Mouse (Mus musculus): ENCODE data around the gene Olfr459. TPM values are rescaled to one million over a fixed set of nuclear protein-coding genes. Genes with fewer than 3 reads are reported as not detected.

The Olfr459 gene
- polyA plus RNA-seq, 1 experiment from 2014 or later = not detected

DNA sequence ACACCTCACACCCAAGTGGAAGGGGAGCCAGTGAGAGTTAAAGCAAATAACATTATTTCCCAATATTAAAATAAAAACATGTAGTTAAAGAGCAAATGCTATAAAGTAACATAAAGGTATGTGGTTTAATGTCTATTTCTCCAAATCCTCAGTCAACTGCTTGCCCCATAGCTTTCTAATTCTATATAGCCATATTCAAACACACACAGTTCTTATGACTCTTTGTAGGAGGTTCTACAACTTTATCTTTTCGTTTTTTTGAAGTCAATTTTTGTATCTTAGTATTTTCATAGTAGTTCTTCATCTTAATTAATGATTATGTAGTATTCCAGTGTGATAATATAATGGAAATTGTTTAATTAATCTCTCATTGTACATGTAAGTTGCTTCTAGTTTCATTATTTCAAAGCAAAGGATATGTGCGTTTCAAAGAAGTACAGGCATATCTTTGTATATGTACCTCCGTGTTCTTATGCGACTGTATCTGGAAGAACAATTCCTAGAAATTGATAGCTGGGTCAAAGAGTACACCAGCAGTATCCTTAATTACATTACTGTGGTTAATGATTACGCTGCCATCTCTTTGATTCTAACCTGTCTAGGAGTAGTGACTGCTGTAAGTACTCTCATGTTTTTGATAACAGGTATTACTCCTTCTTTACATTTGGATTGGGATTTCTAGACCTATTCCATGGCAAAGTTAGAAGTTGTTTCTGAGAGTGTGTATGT is 30.1 kb downstream of the Olfr459 start:
- Histone ChIP-seq H3K27ac (no peak overlapping the region), H3K27me3 (no peaks in the 10 kb centered on the region), H3K4me2 (no peak overlapping the region), H3K36me3 (no peaks in the 10 kb centered on the region), H3K4me3 (replicated peaks) (no peak overlapping the region), H3K9ac (no peak overlapping the region), H3K9me3 (replicated peaks) (no peaks in the 10 kb centered on the region), H3K4me1 (no peaks in the 10 kb centered on the region)
- no peak for ATAC-seq (replicated peaks; ENCODE audit: low FRiP score)
- 76% methylated on average over 5 of the region's 5 CpGs for WGBS

- Histone ChIP-seq H3K9me3 (replicated peaks) (no peaks in the 10 kb centered on the region), H3K27ac (no peak overlapping the region), H3K4me2 (no peak overlapping the region), H3K4me1 (no peaks in the 10 kb centered on the region), H3K9ac (no peak overlapping the region), H3K4me3 (replicated peaks) (no peak overlapping the region), H3K36me3 (no peaks in the 10 kb centered on the region), H3K27me3 (no peaks in the 10 kb centered on the region)
- no peak for ATAC-seq (replicated peaks; ENCODE audit: low FRiP score)
Measured at GRCm38 (mm10) chr6:41741101-41741500, 33.9 kb downstream of the Olfr459 start.

GRCm38 (mm10) chr6:41734719-41735470 is 40.1 kb downstream of the Olfr459 start:
- Histone ChIP-seq H3K36me3 (no peaks in the 10 kb centered on the region), H3K9me3 (replicated peaks) (no peaks in the 10 kb centered on the region), H3K27me3 (no peaks in the 10 kb centered on the region), H3K27ac (no peak overlapping the region), H3K4me1 (no peaks in the 10 kb centered on the region), H3K4me2 (no peak overlapping the region), H3K9ac (no peak overlapping the region), H3K4me3 (replicated peaks) (no peak overlapping the region)
- no peak for ATAC-seq (replicated peaks; ENCODE audit: low FRiP score)
- WGBS = 89% methylated on average over 5 of the region's 5 CpGs

GRCm38 (mm10) chr6:41727989-41728609 is 46.9 kb downstream of the Olfr459 start:
- Histone ChIP-seq H3K27ac (no peak overlapping the region), H3K4me2 (no peak overlapping the region), H3K9me3 (replicated peaks) (no peaks in the 10 kb centered on the region), H3K27me3 (no peaks in the 10 kb centered on the region), H3K4me3 (replicated peaks) (no peak overlapping the region), H3K36me3 (no peaks in the 10 kb centered on the region), H3K9ac (no peak overlapping the region), H3K4me1 (no peaks in the 10 kb centered on the region)
- WGBS = 87% methylated on average over 1 of the region's 1 CpGs
- no peak for ATAC-seq (replicated peaks; ENCODE audit: low FRiP score)

DNA sequence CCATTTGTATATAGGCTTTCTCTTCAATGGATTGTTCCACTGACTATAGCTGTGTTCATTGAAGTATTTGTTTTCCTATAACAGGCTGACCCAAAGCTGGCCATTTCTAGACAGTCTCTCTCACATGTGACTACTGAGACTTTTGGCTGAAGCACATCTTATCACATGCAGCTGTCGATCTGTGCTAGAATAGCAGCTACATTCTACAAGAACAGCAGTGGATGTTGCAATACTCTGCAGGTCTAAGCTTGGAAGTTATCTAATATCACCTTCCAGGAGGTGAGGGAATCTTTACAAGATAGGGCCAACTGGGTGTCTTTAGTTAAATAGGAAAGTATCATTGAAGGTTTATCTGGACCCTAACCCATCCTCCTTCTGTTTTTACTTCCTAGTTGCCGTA is 53.5 kb downstream of the Olfr459 start:
- H3K4me1 ChIP-seq = no peaks in the 10 kb centered on the region
- 81% methylated on average over 2 of the region's 2 CpGs for WGBS
- no peak overlapping the region for H3K4me2 ChIP-seq
- no peak for ATAC-seq (replicated peaks; ENCODE audit: low FRiP score)
- no peaks in the 10 kb centered on the region for H3K27me3 ChIP-seq
- no peaks in the 10 kb centered on the region for H3K36me3 ChIP-seq
- no peak overlapping the region for H3K4me3 ChIP-seq (replicated peaks)
- H3K9me3 ChIP-seq (replicated peaks) = no peaks in the 10 kb centered on the region
- H3K9ac ChIP-seq = no peak overlapping the region
- H3K27ac ChIP-seq = no peak overlapping the region

Other genes starting within 250 kb of the Olfr459 start
- gene Ephb6, start 169.7 kb downstream of the Olfr459 start, polyA plus RNA-seq (2015; fragmentation: Nextera tagmentation; extraction: Ambion mirVana) = 13.2 and 15.0 TPM in 2 replicates
- gene Trpv6, start 138.8 kb downstream of the Olfr459 start, polyA plus RNA-seq (2015; fragmentation: Nextera tagmentation; extraction: Ambion mirVana) = 3.8 and 4.7 TPM in 2 replicates
- 1.5 and 1.8 TPM in 2 replicates for gene Trpv5, start 94.4 kb downstream of the Olfr459 start, polyA plus RNA-seq (2015; fragmentation: Nextera tagmentation; extraction: Ambion mirVana)
- 0.22 TPM in 1 of 2 replicates, not detected in the other for gene Llcfc1, start 90.7 kb downstream of the Olfr459 start, polyA plus RNA-seq (2015; fragmentation: Nextera tagmentation; extraction: Ambion mirVana)
- 3.7 and 5.8 TPM in 2 replicates for gene Kel, start 70.8 kb downstream of the Olfr459 start, polyA plus RNA-seq (2015; fragmentation: Nextera tagmentation; extraction: Ambion mirVana)
- not detected in 2 replicates for gene Pip, start 72.4 kb upstream of the Olfr459 start, polyA plus RNA-seq (2015; fragmentation: Nextera tagmentation; extraction: Ambion mirVana)
- not detected in 2 replicates for gene Sval2, start 77.8 kb upstream of the Olfr459 start, polyA plus RNA-seq (2015; fragmentation: Nextera tagmentation; extraction: Ambion mirVana)
- gene Sval1, start 176.5 kb upstream of the Olfr459 start, polyA plus RNA-seq (2015; fragmentation: Nextera tagmentation; extraction: Ambion mirVana) = 1.7 TPM in 1 of 2 replicates, not detected in the other
- gene Sval3, start 193.0 kb upstream of the Olfr459 start, polyA plus RNA-seq (2015; fragmentation: Nextera tagmentation; extraction: Ambion mirVana) = not detected in 2 replicates

Data from kidney, embryonic 15.5 days (tissue).